Mouse (Mus musculus) stomach, embryonic 14.5 days (tissue): ENCODE data around the gene Cntn1. TPM values are rescaled to one million over a fixed set of nuclear protein-coding genes. Genes with fewer than 3 reads are reported as not detected.
"Not testable (repeated sequence)": the region's sequence is repeated elsewhere in the genome, so short reads cannot be mapped to it uniquely, and the experiment has no call there.

Source experiments
- ATAC-seq: fragments of 200-750 bp; cut with Nextera tagmentation; 2 replicates; pipeline ENCODE4 v1.8.0; 2017; ENCODE audit warnings: low read depth, moderate TSS enrichment; ENCODE audit not compliant: insufficient number of reproducible peaks, insufficient read depth, low FRiP score
- H3K27ac ChIP-seq: fragments of 300-500 bp; sonication (generic); 2 replicates; pipeline ENCODE4 v1.5.1; 2014; ENCODE audit warnings: mild to moderate bottlenecking, low read length, moderate library complexity, mixed read lengths
- H3K27me3 ChIP-seq: fragments of 300-500 bp; sonication (generic); 2 replicates; pipeline ENCODE4 v1.6.1; 2014; ENCODE audit warnings: low read length, control low read depth, mixed read lengths; ENCODE audit not compliant: control insufficient read depth, insufficient read depth
- H3K36me3 ChIP-seq: fragments of 300-500 bp; sonication (generic); 2 replicates; pipeline ENCODE4 v1.6.1; 2014; ENCODE audit warnings: mild to moderate bottlenecking, control low read depth, low read length, moderate library complexity, mixed read lengths; ENCODE audit not compliant: control insufficient read depth, insufficient read depth
- H3K4me1 ChIP-seq: fragments of 300-500 bp; sonication (generic); 2 replicates; pipeline ENCODE4 v1.6.1; 2014; ENCODE audit warnings: low read length, control low read depth, mixed read lengths; ENCODE audit not compliant: control insufficient read depth, insufficient read depth
- H3K4me2 ChIP-seq: fragments of 300-500 bp; sonication (generic); replicated peaks from 2 replicates; pipeline ENCODE4 v1.6.1; 2014; ENCODE audit warnings: low read depth, low read length, control low read depth
- H3K4me3 ChIP-seq: fragments of 300-500 bp; sonication (generic); 2 replicates; pipeline ENCODE4 v1.5.1; 2014; ENCODE audit warnings: low read depth, low read length, control low read depth
- H3K9ac ChIP-seq: fragments of 300-500 bp; sonication (generic); replicated peaks from 2 replicates; pipeline ENCODE4 v1.6.1; 2014; ENCODE audit warnings: low read depth, mild to moderate bottlenecking, control low read depth, low read length, moderate library complexity, mixed read lengths
- H3K9me3 ChIP-seq: fragments of 300-500 bp; sonication (generic); 2 replicates; pipeline ENCODE4 v1.6.1; 2016; ENCODE audit warnings: low read depth, low read length, control low read depth; ENCODE audit not compliant: control insufficient read depth
- WGBS: fragments of 180-500 bp; shearing (Covaris S2); extraction: QIAGEN DNeasy Blood & Tissue Kit; methylation state at CpG from one replicate; pipeline ENCODE4 v1.1.7; 2014; 5-methylcytosine and 5-hydroxymethylcytosine counted together
- polyA plus RNA-seq: library from polyadenylated mRNA; unstranded; fragments of >200 nt; fragmentation: Nextera tagmentation; extraction: Ambion mirVana; gene quantifications from 2 replicates; pipeline ENCODE4 v1.2.1, GENCODE M21; 2014

The Cntn1 gene
- polyA plus RNA-seq, 1 experiment from 2014 or later = 3.5 TPM

DNA sequence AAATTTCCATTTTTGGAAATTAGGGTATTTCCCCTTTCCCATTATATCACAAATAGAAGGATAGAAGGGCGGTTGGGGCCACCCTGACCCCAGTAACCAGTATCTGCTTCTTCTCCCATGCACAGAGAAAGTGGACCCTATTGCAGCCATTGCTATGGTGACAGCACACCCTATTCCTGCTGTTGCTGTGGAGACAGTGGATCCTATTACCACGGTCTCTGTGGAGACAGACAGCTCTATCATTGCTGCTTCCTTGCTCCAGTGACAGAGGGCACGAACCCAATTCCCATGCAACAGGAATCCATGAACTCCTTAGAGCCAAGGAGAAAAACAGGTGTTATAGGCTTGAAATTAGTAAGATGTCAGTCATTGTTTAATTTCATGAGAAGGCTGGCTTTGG lies 296.9 kb downstream of the Cntn1 start:
- Histone ChIP-seq H3K27me3 (no peaks in the 10 kb centered on the region), H3K9ac (no peak overlapping the region), H3K36me3 (no peaks in the 10 kb centered on the region), H3K27ac (no peak overlapping the region), H3K4me1 (no peaks in the 10 kb centered on the region), H3K9me3 (no peaks in the 10 kb centered on the region), H3K4me2 (no peak overlapping the region), H3K4me3 (no peak overlapping the region)
- WGBS = 27% methylated on average over 3 of the region's 3 CpGs
- no peak for ATAC-seq

DNA sequence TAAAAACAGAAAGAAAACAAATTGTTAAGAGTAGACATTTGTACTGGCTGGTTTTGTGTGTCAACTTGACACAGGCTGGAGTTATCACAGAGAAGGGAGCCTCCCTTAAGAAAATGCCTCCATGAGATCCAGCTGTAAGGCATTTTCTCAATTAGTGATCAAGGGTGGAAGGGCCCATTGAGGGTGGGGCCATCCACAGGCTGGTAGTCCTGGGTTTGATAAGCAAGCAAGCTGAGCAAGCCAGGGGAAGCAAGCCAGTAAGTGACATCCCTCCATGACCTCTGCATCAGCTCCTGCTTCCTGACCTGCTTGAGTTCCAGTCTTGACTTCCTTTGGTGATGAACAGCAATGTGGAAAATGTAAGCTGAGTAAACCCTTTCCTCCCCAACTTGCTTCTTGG lies 297.5 kb downstream of the Cntn1 start:
- H3K4me2 ChIP-seq, H3K27me3 ChIP-seq, H3K27ac ChIP-seq, H3K9ac ChIP-seq, H3K9me3 ChIP-seq, H3K4me1 ChIP-seq, ATAC-seq, H3K36me3 ChIP-seq, H3K4me3 ChIP-seq: not testable (repeated sequence)

DNA sequence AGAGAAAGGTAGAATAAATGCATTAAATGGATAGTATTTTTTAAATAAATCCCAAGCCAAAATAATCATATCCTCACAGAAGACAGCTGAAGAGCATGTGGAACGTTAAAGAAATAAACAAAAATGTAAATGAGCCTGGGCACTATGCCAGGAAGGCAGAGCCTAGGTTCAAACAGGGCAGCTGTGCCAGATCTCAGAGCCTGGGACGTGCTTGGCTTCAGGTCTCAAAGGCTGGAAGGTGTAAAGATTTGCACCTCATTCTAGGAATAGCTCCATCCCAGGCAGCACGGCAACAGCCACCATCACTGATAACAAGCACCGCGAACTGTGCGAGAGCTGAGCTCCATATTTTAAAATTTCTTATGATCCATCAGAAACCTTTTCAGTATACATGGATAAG lies 313.2 kb downstream of the Cntn1 start:
- no peaks in the 10 kb centered on the region for H3K4me1 ChIP-seq
- no peaks in the 10 kb centered on the region for H3K36me3 ChIP-seq
- WGBS = 42% methylated on average over 6 of the region's 6 CpGs
- H3K27me3 ChIP-seq = no peaks in the 10 kb centered on the region
- H3K9ac ChIP-seq = no peak overlapping the region
- no peak overlapping the region for H3K4me2 ChIP-seq
- H3K4me3 ChIP-seq = no peak overlapping the region
- ATAC-seq = no peak
- no peaks in the 10 kb centered on the region for H3K9me3 ChIP-seq
- no peak overlapping the region for H3K27ac ChIP-seq

DNA sequence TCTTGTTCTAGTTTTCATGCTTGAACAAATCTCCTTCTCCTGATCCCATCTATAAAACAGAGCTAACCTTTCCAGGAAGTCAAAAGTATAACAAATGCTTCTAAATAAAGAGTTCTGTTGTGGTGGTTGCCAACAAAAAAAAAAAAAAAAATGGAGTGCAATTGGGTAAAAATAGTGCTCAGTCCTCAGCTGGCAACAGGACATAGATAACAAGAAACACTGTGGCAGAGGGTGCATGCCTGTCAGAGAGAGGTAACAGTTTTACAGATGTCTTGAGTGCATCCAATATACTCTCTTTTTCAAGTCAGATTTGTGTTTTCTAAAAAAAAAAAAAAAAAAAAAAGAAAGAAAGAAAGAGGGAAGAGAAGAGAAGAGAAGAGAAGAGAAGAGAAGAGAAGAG lies 313.6 kb downstream of the Cntn1 start:
- no peaks in the 10 kb centered on the region for H3K36me3 ChIP-seq
- H3K9me3 ChIP-seq = no peaks in the 10 kb centered on the region
- no peak overlapping the region for H3K9ac ChIP-seq
- H3K4me2 ChIP-seq = no peak overlapping the region
- no peaks in the 10 kb centered on the region for H3K4me1 ChIP-seq
- H3K27me3 ChIP-seq = no peaks in the 10 kb centered on the region
- H3K27ac ChIP-seq = no peak overlapping the region
- ATAC-seq = no peak
- H3K4me3 ChIP-seq = no peak overlapping the region

Other genes starting within 250 kb of the Cntn1 start
- 0.33 TPM in 1 of 2 replicates, not detected in the other for gene Smgc, start 212.9 kb upstream of the Cntn1 start, polyA plus RNA-seq